Mouse (Mus musculus): ENCODE measurements around the gene Gm3486. TPM values are rescaled to one million over a fixed set of nuclear protein-coding genes. Genes with fewer than 3 reads are reported as not detected.
"Not testable (repeated sequence)": the region's sequence is repeated elsewhere in the genome, so short reads cannot be mapped to it uniquely, and the experiment has no call there.

Gene Gm3486
- total RNA-seq (2014; rRNA removed), result not detected in 2 replicates
- polyA plus RNA-seq (2015; fragmentation: Nextera tagmentation; extraction: Ambion mirVana), result 0.20 TPM in 1 of 2 replicates, not detected in the other

DNA sequence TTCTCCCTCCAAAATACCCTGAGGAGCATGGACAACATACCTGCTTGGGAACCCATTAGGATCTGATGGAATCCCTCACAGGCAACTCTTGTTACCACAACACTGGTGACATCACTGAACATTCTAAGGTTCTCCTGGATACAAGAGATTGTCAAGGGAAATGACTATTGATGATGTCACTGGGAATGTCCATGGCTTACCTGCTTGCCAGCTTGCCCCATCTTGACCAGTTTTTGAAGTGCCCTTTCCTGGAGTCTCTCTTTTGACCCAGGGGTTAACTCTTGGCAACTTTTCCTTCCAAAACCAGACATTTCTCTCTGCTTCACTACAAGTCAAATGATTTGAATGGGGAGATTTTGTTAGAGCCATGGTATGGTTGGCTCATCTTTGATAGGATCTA lies at the start of gene Gm3486:
Gene Gm3486, minus strand, starts transcription at position 101 of the 400 bp plus-strand sequence.
- H3K4me2 ChIP-seq (ENCODE audit: low read depth, low read length, poor library complexity, severe bottlenecking); H3K9ac ChIP-seq (replicated peaks; ENCODE audit: low read length, poor library complexity, severe bottlenecking); H3K27ac ChIP-seq (ENCODE audit: low read depth, low read length); H3K27me3 ChIP-seq (ENCODE audit: insufficient read depth, low read length); H3K4me1 ChIP-seq (ENCODE audit: insufficient read depth, low read length); H3K9me3 ChIP-seq (ENCODE audit: low read length); ATAC-seq (ENCODE audit: low FRiP score); DNase-seq (ENCODE audit: low spot score); H3K4me3 ChIP-seq (ENCODE audit: low read depth, low read length); H3K36me3 ChIP-seq (ENCODE audit: insufficient read depth, low read length): not testable (repeated sequence)

GRCm38 (mm10) chr14:41524695-41525094 lies 35.4 kb upstream of the Gm3486 start:
- H3K4me3 ChIP-seq (ENCODE audit: low read depth, low read length); DNase-seq (ENCODE audit: low spot score); H3K27me3 ChIP-seq (ENCODE audit: insufficient read depth, low read length); H3K4me2 ChIP-seq (ENCODE audit: low read depth, low read length, poor library complexity, severe bottlenecking); ATAC-seq (ENCODE audit: low FRiP score); H3K4me1 ChIP-seq (ENCODE audit: insufficient read depth, low read length); H3K9me3 ChIP-seq (ENCODE audit: low read length); H3K36me3 ChIP-seq (ENCODE audit: insufficient read depth, low read length); H3K9ac ChIP-seq (replicated peaks; ENCODE audit: low read length, poor library complexity, severe bottlenecking); H3K27ac ChIP-seq (ENCODE audit: low read depth, low read length): not testable (repeated sequence)
- WGBS, result 74% methylated on average over 1 of the region's 1 CpGs

DNA sequence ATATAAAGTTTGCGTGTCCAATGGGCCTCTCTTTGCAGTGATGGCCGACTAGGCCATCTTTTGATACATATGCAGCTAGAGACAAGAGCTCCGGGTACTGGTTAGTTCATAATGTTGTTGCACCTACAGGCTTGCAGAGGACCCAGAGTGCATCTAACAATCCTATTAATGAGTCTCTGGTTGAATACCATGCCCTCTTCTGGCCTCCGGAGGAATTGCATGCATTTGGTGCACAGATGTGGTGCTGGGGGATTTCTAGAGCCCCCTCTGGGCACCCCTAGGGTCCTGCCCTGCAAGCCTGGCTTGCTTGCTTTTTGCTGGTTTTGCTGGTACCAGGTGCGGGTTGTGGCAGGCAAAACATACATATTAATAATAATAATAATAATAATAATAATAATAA lies 31.4 kb upstream of the Gm3486 start:
- H3K4me2 ChIP-seq (ENCODE audit: low read depth, low read length, poor library complexity, severe bottlenecking); ATAC-seq (ENCODE audit: low FRiP score); H3K4me3 ChIP-seq (ENCODE audit: low read depth, low read length); H3K4me1 ChIP-seq (ENCODE audit: insufficient read depth, low read length); H3K9me3 ChIP-seq (ENCODE audit: low read length); H3K9ac ChIP-seq (replicated peaks; ENCODE audit: low read length, poor library complexity, severe bottlenecking); H3K27ac ChIP-seq (ENCODE audit: low read depth, low read length); DNase-seq (ENCODE audit: low spot score); H3K36me3 ChIP-seq (ENCODE audit: insufficient read depth, low read length); H3K27me3 ChIP-seq (ENCODE audit: insufficient read depth, low read length): not testable (repeated sequence)
- 73% methylated on average over 5 of the region's 5 CpGs for WGBS

- not testable (repeated sequence) for H3K9me3 ChIP-seq (ENCODE audit: low read length); H3K4me2 ChIP-seq (ENCODE audit: low read depth, low read length, poor library complexity, severe bottlenecking); H3K36me3 ChIP-seq (ENCODE audit: insufficient read depth, low read length); H3K27ac ChIP-seq (ENCODE audit: low read depth, low read length); H3K9ac ChIP-seq (replicated peaks; ENCODE audit: low read length, poor library complexity, severe bottlenecking); H3K4me1 ChIP-seq (ENCODE audit: insufficient read depth, low read length); DNase-seq (ENCODE audit: low spot score); ATAC-seq (ENCODE audit: low FRiP score); H3K27me3 ChIP-seq (ENCODE audit: insufficient read depth, low read length); H3K4me3 ChIP-seq (ENCODE audit: low read depth, low read length)
- WGBS, result no CpG with 5 or more reads among the region's 2 CpGs
Measured at GRCm38 (mm10) chr14:41453418-41453817, 35.9 kb downstream of the Gm3486 start, which contains the start of gene Gm7954. Gene Gm7954, minus strand, starts transcription at chr14:41453518.

Other genes starting within 250 kb of the Gm3486 start
- gene Gm2832, start 210.7 kb downstream of the Gm3486 start, total RNA-seq (2014; rRNA removed), result 0.94 TPM in 1 of 2 replicates, not detected in the other
- 0.68 and 0.76 TPM in 2 replicates for gene Gm2832, start 210.7 kb downstream of the Gm3486 start, polyA plus RNA-seq (2015; fragmentation: Nextera tagmentation; extraction: Ambion mirVana)
- gene Gm5798, start 140.9 kb downstream of the Gm3486 start, total RNA-seq (2014; rRNA removed), result not detected in 2 replicates
- not detected in 2 replicates for gene Gm5798, start 140.9 kb downstream of the Gm3486 start, polyA plus RNA-seq (2015; fragmentation: Nextera tagmentation; extraction: Ambion mirVana)
- gene Gm7945, start 103.1 kb downstream of the Gm3486 start, total RNA-seq (2014; rRNA removed), result not detected in 2 replicates
- gene Gm7945, start 103.1 kb downstream of the Gm3486 start, polyA plus RNA-seq (2015; fragmentation: Nextera tagmentation; extraction: Ambion mirVana), result not detected in 2 replicates
- 0.33 TPM in 1 of 2 replicates, not detected in the other for gene Gm6482, start 81.2 kb downstream of the Gm3486 start, total RNA-seq (2014; rRNA removed)
- gene Gm6482, start 81.2 kb downstream of the Gm3486 start, polyA plus RNA-seq (2015; fragmentation: Nextera tagmentation; extraction: Ambion mirVana), result 0.12 TPM in 1 of 2 replicates, not detected in the other
- not detected in 2 replicates for gene Gm7954, start 36.0 kb downstream of the Gm3486 start, total RNA-seq (2014; rRNA removed)
- gene Gm7954, start 36.0 kb downstream of the Gm3486 start, polyA plus RNA-seq (2015; fragmentation: Nextera tagmentation; extraction: Ambion mirVana), result not detected in 2 replicates
- gene Gm7970, start 66.1 kb upstream of the Gm3486 start, total RNA-seq (2014; rRNA removed), result not detected in 2 replicates
- gene Gm7970, start 66.1 kb upstream of the Gm3486 start, polyA plus RNA-seq (2015; fragmentation: Nextera tagmentation; extraction: Ambion mirVana), result not detected in 2 replicates
- not detected in 2 replicates for gene 1700049E17Rik2, start 83.7 kb upstream of the Gm3486 start, total RNA-seq (2014; rRNA removed)
- gene 1700049E17Rik2, start 83.7 kb upstream of the Gm3486 start, polyA plus RNA-seq (2015; fragmentation: Nextera tagmentation; extraction: Ambion mirVana), result not detected in 2 replicates
- not detected in 2 replicates for gene Gm3072, start 135.1 kb upstream of the Gm3486 start, total RNA-seq (2014; rRNA removed)
- not detected in 2 replicates for gene Gm3072, start 135.1 kb upstream of the Gm3486 start, polyA plus RNA-seq (2015; fragmentation: Nextera tagmentation; extraction: Ambion mirVana)
- not detected in 2 replicates for gene Gm3676, start 157.0 kb upstream of the Gm3486 start, total RNA-seq (2014; rRNA removed)
- not detected in 2 replicates for gene Gm3676, start 157.0 kb upstream of the Gm3486 start, polyA plus RNA-seq (2015; fragmentation: Nextera tagmentation; extraction: Ambion mirVana)
- not detected in 2 replicates for gene Gm8068, start 212.4 kb upstream of the Gm3486 start, total RNA-seq (2014; rRNA removed)
- gene Gm8068, start 212.4 kb upstream of the Gm3486 start, polyA plus RNA-seq (2015; fragmentation: Nextera tagmentation; extraction: Ambion mirVana), result not detected in 2 replicates

Measured in midbrain, postnatal 0 days (tissue).